Mouse (Mus musculus): ENCODE results near the gene Tnfrsf23. TPM values are rescaled to one million over a fixed set of nuclear protein-coding genes. Genes with fewer than 3 reads are reported as not detected.
A peak's percentile ranks its signal among the peaks of the same experiment; 100 is the strongest.
"Not testable (repeated sequence)": the region's sequence is repeated elsewhere in the genome, so short reads cannot be mapped to it uniquely, and the experiment has no call there.

Tnfrsf23 gene
- polyA plus RNA-seq, 1 experiment from 2014 or later, result 0.75 TPM

- H3K36me3 ChIP-seq (ENCODE audit: control insufficient read depth, insufficient read depth, low read length), result no peaks in the 10 kb centered on the region
- no peak overlapping the region for H3K4me2 ChIP-seq (ENCODE audit: low read length)
- H3K4me1 ChIP-seq (ENCODE audit: control insufficient read depth, insufficient read depth, low read length), result no peaks in the 10 kb centered on the region
- no peak for DNase-seq
- no peaks in the 10 kb centered on the region for H3K27me3 ChIP-seq (ENCODE audit: control insufficient read depth, insufficient read depth, low read length)
- 86% methylated on average over 2 of the region's 2 CpGs for WGBS
- H3K4me3 ChIP-seq (replicated peaks; ENCODE audit: low read depth, low read length), result no peak overlapping the region
- H3K9me3 ChIP-seq (ENCODE audit: control insufficient read depth, low read length), result no peaks in the 10 kb centered on the region
- no peak overlapping the region for H3K27ac ChIP-seq (replicated peaks; ENCODE audit: low read depth, low read length)
- H3K9ac ChIP-seq (replicated peaks; ENCODE audit: low read length), result no peak overlapping the region
- no peak for ATAC-seq (ENCODE audit: low FRiP score, low TSS enrichment)
These were observed 22.2 kb downstream of the Tnfrsf23 start for GRCm38 (mm10) chr7:143663470-143663869.

DNA sequence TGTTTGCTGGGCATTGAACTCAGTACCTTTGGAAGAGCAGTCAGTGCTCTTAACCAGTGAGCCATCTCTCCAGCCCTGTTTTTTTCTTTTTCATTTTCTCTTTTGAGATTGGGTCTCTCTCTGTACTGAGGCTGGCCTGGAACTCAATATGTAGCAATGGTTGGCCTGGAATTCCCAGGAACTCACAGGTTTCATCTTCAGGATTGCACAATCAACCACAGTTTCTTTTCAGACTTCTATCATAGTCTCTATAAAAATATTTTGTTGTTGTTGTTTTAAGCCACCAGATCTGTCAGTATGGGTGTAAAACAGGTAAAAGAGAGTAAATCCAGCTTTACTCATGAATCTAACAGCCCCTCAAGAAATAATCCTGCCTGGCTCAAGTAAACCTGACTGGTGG lies 24.9 kb downstream of the Tnfrsf23 start:
- ATAC-seq (ENCODE audit: low FRiP score, low TSS enrichment), result no peak
- no peak for DNase-seq
- H3K9me3 ChIP-seq (ENCODE audit: control insufficient read depth, low read length), result no peaks in the 10 kb centered on the region
- H3K27ac ChIP-seq (replicated peaks; ENCODE audit: low read depth, low read length), result no peak overlapping the region
- H3K4me2 ChIP-seq (ENCODE audit: low read length), result no peak overlapping the region
- H3K9ac ChIP-seq (replicated peaks; ENCODE audit: low read length), result no peak overlapping the region
- H3K4me3 ChIP-seq (replicated peaks; ENCODE audit: low read depth, low read length), result no peak overlapping the region
- no peaks in the 10 kb centered on the region for H3K27me3 ChIP-seq (ENCODE audit: control insufficient read depth, insufficient read depth, low read length)
- no peaks in the 10 kb centered on the region for H3K36me3 ChIP-seq (ENCODE audit: control insufficient read depth, insufficient read depth, low read length)
- no peaks in the 10 kb centered on the region for H3K4me1 ChIP-seq (ENCODE audit: control insufficient read depth, insufficient read depth, low read length)

DNA sequence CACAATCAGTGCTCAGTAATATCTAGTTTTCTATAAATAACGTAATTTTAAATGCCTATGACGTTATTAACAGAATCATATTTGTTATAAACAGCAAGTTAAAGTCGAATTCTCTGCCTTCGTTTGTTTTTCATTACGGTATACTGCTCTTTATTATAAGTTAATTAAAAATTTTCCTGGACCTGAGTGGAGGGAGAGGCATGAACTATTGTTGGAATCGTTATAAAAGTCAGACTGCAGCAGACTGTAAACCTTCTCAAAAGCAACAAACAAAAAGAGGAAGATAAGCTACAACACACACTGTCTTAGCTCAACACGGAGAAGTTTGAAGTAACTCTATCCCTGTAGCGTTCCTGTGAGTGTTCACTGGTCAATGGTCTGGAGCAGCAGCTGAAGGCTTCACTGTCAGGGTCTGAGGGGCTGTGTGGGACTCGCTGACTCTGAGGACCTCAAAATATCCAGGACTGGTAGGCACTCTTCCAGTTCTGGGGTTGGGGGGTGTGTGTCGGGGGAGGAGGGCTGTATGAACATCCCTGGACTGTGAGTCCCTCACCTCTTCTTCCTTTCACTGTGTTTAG lies 35.8 kb downstream of the Tnfrsf23 start:
- not testable (repeated sequence) for H3K9me3 ChIP-seq (ENCODE audit: control insufficient read depth, low read length); H3K4me1 ChIP-seq (ENCODE audit: control insufficient read depth, insufficient read depth, low read length); DNase-seq; H3K27me3 ChIP-seq (ENCODE audit: control insufficient read depth, insufficient read depth, low read length); H3K36me3 ChIP-seq (ENCODE audit: control insufficient read depth, insufficient read depth, low read length); ATAC-seq (ENCODE audit: low FRiP score, low TSS enrichment); H3K9ac ChIP-seq (replicated peaks; ENCODE audit: low read length); H3K27ac ChIP-seq (replicated peaks; ENCODE audit: low read depth, low read length)
- 55% methylated on average over 10 of the region's 10 CpGs for WGBS
- Histone ChIP-seq H3K4me2 (ENCODE audit: low read length) (peak overlapping the region; percentile 85), H3K4me3 (replicated peaks; ENCODE audit: low read depth, low read length) (peak overlapping the region; percentile 60)

DNA sequence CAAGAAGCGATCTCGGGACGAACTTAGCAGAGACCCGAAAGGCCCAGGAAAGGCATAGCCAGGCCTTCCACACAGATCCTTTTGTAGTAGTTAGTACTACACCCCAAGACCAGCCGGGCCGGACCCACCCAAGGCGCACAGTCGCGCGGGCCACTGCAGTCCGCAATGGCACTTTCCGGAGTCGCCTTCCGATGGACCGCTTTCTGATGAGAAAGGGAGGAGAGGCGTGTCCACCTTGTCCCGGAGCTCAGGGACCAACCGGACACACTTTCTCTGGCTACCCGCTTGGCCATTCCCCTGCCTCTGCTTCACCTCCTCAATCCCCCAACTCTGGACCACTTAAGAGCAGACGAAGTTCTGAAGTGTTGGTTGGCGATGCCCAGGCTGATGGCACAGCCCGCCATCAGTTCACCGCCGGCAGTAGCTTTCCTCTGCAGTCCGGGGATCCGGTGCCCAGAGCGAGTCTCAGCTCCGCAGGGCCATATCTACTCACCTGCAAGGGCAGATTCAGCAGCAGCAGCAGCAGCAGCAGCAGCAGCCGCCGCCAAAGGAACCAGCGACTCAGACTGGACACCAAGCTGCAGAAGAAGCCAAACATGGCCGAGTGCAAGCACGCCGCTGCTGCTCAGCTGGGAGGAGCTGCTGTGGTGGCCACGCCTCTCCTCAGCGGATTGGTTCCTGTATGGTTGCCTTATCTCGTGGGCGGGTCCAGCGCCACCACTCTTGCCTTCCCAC lies 36.5 kb downstream of the Tnfrsf23 start, which contains the start of gene Tnfrsf22:
Tnfrsf22 (minus strand) TSS at position 628 of the 735 bp plus-strand sequence.
- H3K4me1 ChIP-seq (ENCODE audit: control insufficient read depth, insufficient read depth, low read length), result no peaks in the 10 kb centered on the region
- no peaks in the 10 kb centered on the region for H3K36me3 ChIP-seq (ENCODE audit: control insufficient read depth, insufficient read depth, low read length)
- H3K9ac ChIP-seq (replicated peaks; ENCODE audit: low read length), result peak within 1 kb of the TSS; percentile 61
- peak within 1 kb of the TSS; percentile 85 for H3K4me2 ChIP-seq (ENCODE audit: low read length)
- peak within 1 kb of the TSS; percentile 37; the same call in 1 of the 2 replicates for H3K27ac ChIP-seq (replicated peaks; ENCODE audit: low read depth, low read length)
- H3K9me3 ChIP-seq (ENCODE audit: control insufficient read depth, low read length), result no peaks in the 10 kb centered on the region
- H3K4me3 ChIP-seq (replicated peaks; ENCODE audit: low read depth, low read length), result peak within 1 kb of the TSS; percentile 60
- WGBS, result 3% methylated on average over 39 of the region's 39 CpGs
- H3K27me3 ChIP-seq (ENCODE audit: control insufficient read depth, insufficient read depth, low read length), result no peaks in the 10 kb centered on the region
- ATAC-seq (ENCODE audit: low FRiP score, low TSS enrichment) (peak; percentile 90), DNase-seq (peak; percentile 90)

DNA sequence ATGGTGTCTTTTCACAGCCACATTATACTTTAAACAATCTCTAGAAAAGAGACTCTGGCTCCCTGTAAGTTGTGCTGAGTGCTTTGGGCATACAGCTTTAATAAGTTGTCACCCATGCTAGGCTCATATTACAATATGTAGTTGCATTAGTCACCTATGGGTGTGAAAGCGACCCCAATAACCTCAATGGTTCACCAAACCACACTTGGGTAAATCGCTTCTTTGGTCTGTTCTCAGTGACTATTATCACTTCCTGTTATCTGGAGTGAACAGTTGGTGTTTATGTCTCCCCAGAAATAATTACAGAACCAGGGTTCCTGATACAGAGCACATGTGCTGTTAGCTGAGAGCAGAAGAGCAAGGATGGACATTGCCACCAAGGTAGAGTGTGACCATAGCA lies 41.7 kb downstream of the Tnfrsf23 start:
- not testable (repeated sequence) for H3K27ac ChIP-seq (replicated peaks; ENCODE audit: low read depth, low read length); H3K4me2 ChIP-seq (ENCODE audit: low read length); H3K9me3 ChIP-seq (ENCODE audit: control insufficient read depth, low read length); H3K4me1 ChIP-seq (ENCODE audit: control insufficient read depth, insufficient read depth, low read length); DNase-seq; H3K36me3 ChIP-seq (ENCODE audit: control insufficient read depth, insufficient read depth, low read length); ATAC-seq (ENCODE audit: low FRiP score, low TSS enrichment); H3K27me3 ChIP-seq (ENCODE audit: control insufficient read depth, insufficient read depth, low read length); H3K4me3 ChIP-seq (replicated peaks; ENCODE audit: low read depth, low read length); H3K9ac ChIP-seq (replicated peaks; ENCODE audit: low read length)
- WGBS, result 91% methylated on average over 2 of the region's 2 CpGs

DNA sequence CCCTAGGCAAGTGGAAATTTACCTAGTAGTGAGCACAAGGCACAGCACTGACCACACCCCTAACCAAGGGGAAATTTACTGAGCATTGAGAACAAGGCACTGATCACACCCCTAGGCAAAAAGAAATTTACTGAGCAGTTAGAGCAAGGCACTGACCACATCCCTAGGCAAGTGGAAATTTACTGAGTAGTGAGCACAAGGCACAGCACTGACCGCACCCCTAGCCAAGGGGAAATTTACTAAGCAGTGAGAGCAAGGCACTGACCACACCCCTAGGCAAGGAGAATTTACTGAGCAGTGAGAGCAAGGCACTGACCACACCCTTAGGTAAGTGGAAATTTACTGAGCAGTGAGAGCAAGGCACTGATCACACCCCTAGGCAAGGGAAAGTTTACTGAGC lies 49.0 kb downstream of the Tnfrsf23 start:
- ATAC-seq (ENCODE audit: low FRiP score, low TSS enrichment), result no peak
- WGBS, result 94% methylated on average over 1 of the region's 1 CpGs
- Histone ChIP-seq H3K27ac (replicated peaks; ENCODE audit: low read depth, low read length) (no peak overlapping the region), H3K4me3 (replicated peaks; ENCODE audit: low read depth, low read length) (no peak overlapping the region), H3K4me1 (ENCODE audit: control insufficient read depth, insufficient read depth, low read length) (no peaks in the 10 kb centered on the region), H3K4me2 (ENCODE audit: low read length) (no peak overlapping the region), H3K36me3 (ENCODE audit: control insufficient read depth, insufficient read depth, low read length) (no peaks in the 10 kb centered on the region), H3K9me3 (ENCODE audit: control insufficient read depth, low read length) (no peaks in the 10 kb centered on the region), H3K9ac (replicated peaks; ENCODE audit: low read length) (no peak overlapping the region), H3K27me3 (ENCODE audit: control insufficient read depth, insufficient read depth, low read length) (no peaks in the 10 kb centered on the region)
- no peak for DNase-seq

DNA sequence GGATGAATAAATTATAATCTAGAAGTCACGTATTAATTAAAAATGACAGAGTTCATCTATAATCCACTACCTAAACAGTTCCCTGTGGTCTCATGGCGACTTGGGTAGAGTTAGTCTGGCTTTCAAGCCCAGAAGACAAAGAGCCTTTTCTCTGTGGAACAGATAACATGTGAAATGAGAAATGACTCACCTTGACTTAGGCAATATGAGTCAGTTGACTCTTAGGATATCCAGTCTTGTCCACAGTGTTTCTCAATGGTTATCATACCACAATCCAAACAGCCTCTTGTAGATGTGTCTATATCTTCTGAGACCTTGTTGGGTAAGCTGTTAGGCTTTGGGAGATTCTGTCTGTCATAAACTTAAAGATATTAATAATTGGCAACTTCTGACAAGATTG lies 54.2 kb downstream of the Tnfrsf23 start:
- no peak overlapping the region for H3K27ac ChIP-seq (replicated peaks; ENCODE audit: low read depth, low read length)
- WGBS, result 71% methylated on average over 2 of the region's 2 CpGs
- no peaks in the 10 kb centered on the region for H3K9me3 ChIP-seq (ENCODE audit: control insufficient read depth, low read length)
- no peak overlapping the region for H3K4me3 ChIP-seq (replicated peaks; ENCODE audit: low read depth, low read length)
- no peak overlapping the region for H3K4me2 ChIP-seq (ENCODE audit: low read length)
- no peaks in the 10 kb centered on the region for H3K36me3 ChIP-seq (ENCODE audit: control insufficient read depth, insufficient read depth, low read length)
- no peaks in the 10 kb centered on the region for H3K4me1 ChIP-seq (ENCODE audit: control insufficient read depth, insufficient read depth, low read length)
- H3K9ac ChIP-seq (replicated peaks; ENCODE audit: low read length), result no peak overlapping the region
- ATAC-seq (ENCODE audit: low FRiP score, low TSS enrichment) (no peak), DNase-seq (no peak)
- H3K27me3 ChIP-seq (ENCODE audit: control insufficient read depth, insufficient read depth, low read length), result no peaks in the 10 kb centered on the region

DNA sequence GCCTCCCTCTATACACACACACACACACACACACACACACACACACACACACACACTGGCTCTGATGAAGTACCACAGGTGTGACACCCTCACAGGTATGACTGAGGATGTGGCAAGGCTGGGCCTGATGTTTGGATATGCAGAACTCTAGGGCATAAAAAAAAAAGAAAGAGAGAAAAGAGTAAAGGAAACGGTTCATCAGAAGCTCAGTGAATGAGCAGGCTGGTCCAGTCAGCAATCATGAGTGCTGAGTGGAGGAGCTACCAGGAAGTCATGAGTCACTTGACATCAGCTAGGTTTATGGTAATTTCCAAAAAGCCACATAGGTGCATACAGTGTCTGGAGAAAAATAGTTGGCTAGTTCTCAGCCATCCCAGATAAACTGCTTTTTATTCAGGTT lies 56.2 kb downstream of the Tnfrsf23 start:
- H3K9ac ChIP-seq (replicated peaks; ENCODE audit: low read length), result no peak overlapping the region
- no peak overlapping the region for H3K4me2 ChIP-seq (ENCODE audit: low read length)
- 84% methylated on average over 1 of the region's 1 CpGs for WGBS
- H3K27me3 ChIP-seq (ENCODE audit: control insufficient read depth, insufficient read depth, low read length), result no peaks in the 10 kb centered on the region
- no peaks in the 10 kb centered on the region for H3K36me3 ChIP-seq (ENCODE audit: control insufficient read depth, insufficient read depth, low read length)
- ATAC-seq (ENCODE audit: low FRiP score, low TSS enrichment), result no peak
- H3K9me3 ChIP-seq (ENCODE audit: control insufficient read depth, low read length), result no peaks in the 10 kb centered on the region
- H3K4me1 ChIP-seq (ENCODE audit: control insufficient read depth, insufficient read depth, low read length), result no peaks in the 10 kb centered on the region
- DNase-seq, result no peak
- no peak overlapping the region for H3K4me3 ChIP-seq (replicated peaks; ENCODE audit: low read depth, low read length)
- no peak overlapping the region for H3K27ac ChIP-seq (replicated peaks; ENCODE audit: low read depth, low read length)

- Histone ChIP-seq H3K27me3 (ENCODE audit: control insufficient read depth, insufficient read depth, low read length) (no peaks in the 10 kb centered on the region), H3K36me3 (ENCODE audit: control insufficient read depth, insufficient read depth, low read length) (no peaks in the 10 kb centered on the region), H3K9me3 (ENCODE audit: control insufficient read depth, low read length) (no peaks in the 10 kb centered on the region), H3K4me1 (ENCODE audit: control insufficient read depth, insufficient read depth, low read length) (no peaks in the 10 kb centered on the region), H3K4me3 (replicated peaks; ENCODE audit: low read depth, low read length) (no peak within 1 kb of the TSS), H3K27ac (replicated peaks; ENCODE audit: low read depth, low read length) (no peak within 1 kb of the TSS), H3K9ac (replicated peaks; ENCODE audit: low read length) (no peak within 1 kb of the TSS), H3K4me2 (ENCODE audit: low read length) (no peak within 1 kb of the TSS)
- 84% methylated on average over 1 of the region's 1 CpGs for WGBS
- no peak for DNase-seq
- no peak for ATAC-seq (ENCODE audit: low FRiP score, low TSS enrichment)
These were observed 57.1 kb downstream of the Tnfrsf23 start, which contains the start of gene Tnfrsf26 for GRCm38 (mm10) chr7:143628540-143628939. Gene Tnfrsf26, minus strand, starts transcription at chr7:143628722.

Measured in midbrain, embryonic 14.5 days (tissue).